Mouse (Mus musculus): ENCODE results near the gene Rnf216.

GRCm38 (mm10) chr5:142950405-142950804, 162.4 kb downstream of the Rnf216 start:
- TF ChIP-seq EP300 (IDR thresholded peaks at IDR 0.05; ENCODE audit: low read depth) (no peak), CTCF (IDR thresholded peaks at IDR 0.05; ENCODE audit: low read depth) (no peak)
